Mouse (Mus musculus) myocyte (in vitro differentiated cells): ENCODE measurements around the gene Ssbp3.

Experiments
- CEBPB ChIP-seq: IDR thresholded peaks from 2 replicates; pipeline ENCODE4 v1.6.1; 2011; ENCODE audit warnings: mild to moderate bottlenecking, moderate library complexity; ENCODE audit not compliant: poor library complexity, insufficient read depth, severe bottlenecking
- MAX ChIP-seq: IDR thresholded peaks from one replicate; pipeline ENCODE4 v1.6.1; 2011; ENCODE audit warnings: low read depth, mild to moderate bottlenecking, control low read depth
- MYOD1 ChIP-seq, 3 experiments: IDR thresholded peaks; one replicate each; pipeline ENCODE4 v1.6.1; 2011; ENCODE audit warnings: control low read depth in 2 of 3, low read depth in 2 of 3, mild to moderate bottlenecking in 2 of 3, moderate library complexity in 1 of 3; ENCODE audit not compliant: insufficient read length in 2 of 3, control insufficient read depth in 1 of 3
- MYOG ChIP-seq, 3 experiments: IDR thresholded peaks; one replicate each; pipeline ENCODE4 v1.6.1; 2011; ENCODE audit warnings: control low read depth in 2 of 3, low read depth in 2 of 3, mild to moderate bottlenecking in 2 of 3; ENCODE audit not compliant: insufficient read length in 2 of 3, control insufficient read depth in 1 of 3, insufficient read depth in 1 of 3
- POLR2A ChIP-seq: IDR thresholded peaks from one replicate; pipeline ENCODE4 v1.6.1; 2011; ENCODE audit warnings: low read depth, mild to moderate bottlenecking, control low read depth, moderate library complexity; ENCODE audit not compliant: insufficient read length
- POLR2AphosphoS2 ChIP-seq: IDR thresholded peaks from one replicate; pipeline ENCODE4 v1.6.1; 2011; ENCODE audit warnings: low read depth, control low read depth; ENCODE audit not compliant: insufficient read length
- TCF3 ChIP-seq: IDR thresholded peaks from one replicate; pipeline ENCODE4 v1.6.1; 2011; ENCODE audit warnings: low read depth, control low read depth; ENCODE audit not compliant: insufficient read length
- USF1 ChIP-seq: IDR thresholded peaks from one replicate; pipeline ENCODE4 v1.6.1; 2011; ENCODE audit warnings: low read depth, mild to moderate bottlenecking, control low read depth, moderate library complexity

GRCm38 (mm10) chr4:107017257-107017656 lies 106.8 kb downstream of the Ssbp3 start:
- no peak for TF ChIP-seq POLR2A
- no peak for TF ChIP-seq USF1
- TF ChIP-seq MYOD1 (IDR thresholded peaks at IDR 0.05; ENCODE audit: control insufficient read depth in 1 of 3, insufficient read length in 2 of 3, low read depth in 2 of 3) = no peak
- no peak for TF ChIP-seq CEBPB
- TF ChIP-seq MYOG (IDR thresholded peaks at IDR 0.05; ENCODE audit: control insufficient read depth in 1 of 3, insufficient read depth in 1 of 3, insufficient read length in 2 of 3, low read depth in 2 of 3) = no peak
- no peak for TF ChIP-seq TCF3
- no peak for TF ChIP-seq POLR2AphosphoS2
- no peak for TF ChIP-seq MAX
